Mouse (Mus musculus) lung, embryonic 14.5 days (tissue): ENCODE measurements around the gene Hsd11b2. TPM values are rescaled to one million over a fixed set of nuclear protein-coding genes. Genes with fewer than 3 reads are reported as not detected.

Source experiments
- ATAC-seq: fragments of 200-750 bp; cut with Nextera tagmentation; 2 replicates; pipeline ENCODE4 v1.8.0; 2017; ENCODE audit warnings: mild to moderate bottlenecking, moderate TSS enrichment, moderate library complexity; ENCODE audit not compliant: insufficient read depth
- DNase-seq: peaks from one replicate; pipeline ENCODE4 v3.0.0-alpha.2; 2015
- H3K27ac ChIP-seq: fragments of 300-500 bp; sonication (generic); 2 replicates; pipeline ENCODE4 v1.5.1; 2014; ENCODE audit warnings: low read depth, mild to moderate bottlenecking, moderate library complexity
- H3K27me3 ChIP-seq: fragments of 300-500 bp; sonication (generic); 2 replicates; pipeline ENCODE4 v1.6.1; 2014; ENCODE audit warnings: low read length, control low read depth; ENCODE audit not compliant: insufficient read depth
- H3K36me3 ChIP-seq: fragments of 300-500 bp; sonication (generic); 2 replicates; pipeline ENCODE4 v1.6.1; 2014; ENCODE audit warnings: control low read depth; ENCODE audit not compliant: insufficient read depth
- H3K4me1 ChIP-seq: fragments of 300-500 bp; sonication (generic); 2 replicates; pipeline ENCODE4 v1.6.1; 2014; ENCODE audit warnings: antibody characterized with exemption, control low read depth; ENCODE audit not compliant: insufficient read depth
- H3K4me2 ChIP-seq: fragments of 300-500 bp; sonication (generic); 2 replicates; pipeline ENCODE4 v1.6.1; 2014; ENCODE audit warnings: mild to moderate bottlenecking
- H3K4me3 ChIP-seq: fragments of 300-500 bp; sonication (generic); 2 replicates; pipeline ENCODE4 v1.5.1; 2014; ENCODE audit warnings: low read depth, low read length
- H3K9ac ChIP-seq: fragments of 300-500 bp; sonication (generic); 2 replicates; pipeline ENCODE4 v1.6.1; 2014
- H3K9me3 ChIP-seq: fragments of 300-500 bp; sonication (generic); 2 replicates; pipeline ENCODE4 v1.6.1; 2016; ENCODE audit warnings: low read depth, low read length, control low read depth
- CTCF ChIP-seq: IDR thresholded peaks from 2 replicates; pipeline ENCODE4 v1.5.1; 2016; ENCODE audit warnings: antibody characterized with exemption, low read depth
- WGBS: fragments of 180-500 bp; shearing (Covaris S2); extraction: QIAGEN DNeasy Blood & Tissue Kit; methylation state at CpG from one replicate; pipeline ENCODE4 v1.1.7; 2014; 5-methylcytosine and 5-hydroxymethylcytosine counted together
- polyA plus RNA-seq: library from polyadenylated mRNA; unstranded; fragments of >200 nt; fragmentation: Nextera tagmentation; extraction: Ambion mirVana; gene quantifications from 2 replicates; pipeline ENCODE4 v1.2.1, GENCODE M21; 2014

The Hsd11b2 gene
- polyA plus RNA-seq, 1 experiment from 2014 or later = 5.9 TPM

DNA sequence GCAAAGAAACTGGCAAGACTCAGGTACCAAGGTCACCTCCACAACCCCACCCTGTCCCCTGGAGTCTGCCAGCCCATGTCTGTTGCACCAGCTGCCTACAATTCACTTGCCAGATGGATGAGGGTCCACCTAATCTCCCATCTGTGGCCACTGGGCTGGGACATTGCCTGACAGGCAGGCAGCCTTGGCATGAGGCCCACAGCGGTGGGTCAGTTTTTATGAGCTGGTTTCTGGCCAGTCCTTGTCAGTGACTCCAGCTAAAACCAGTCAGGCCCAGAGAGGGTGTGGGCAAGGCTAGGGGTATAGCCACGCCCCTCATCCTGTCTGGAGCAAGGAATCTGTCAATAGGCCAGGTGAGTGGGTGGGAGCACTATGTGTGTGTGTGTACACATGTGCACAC is 8.6 kb downstream of the Hsd11b2 start:
- H3K9ac ChIP-seq = no peak overlapping the region
- 80% methylated on average over 2 of the region's 2 CpGs for WGBS
- ATAC-seq (no peak), DNase-seq (no peak)
- H3K4me1 ChIP-seq = no peaks in the 10 kb centered on the region
- no peaks in the 10 kb centered on the region for H3K9me3 ChIP-seq
- no peak overlapping the region for H3K27ac ChIP-seq
- no peaks in the 10 kb centered on the region for H3K27me3 ChIP-seq
- no peak overlapping the region for H3K4me2 ChIP-seq
- no peak overlapping the region for H3K4me3 ChIP-seq
- H3K36me3 ChIP-seq = peaks cover 51% of the 10 kb centered on the region; the same call in 1 of the 2 replicates
- no peak for TF ChIP-seq CTCF

- DNase-seq = no peak
- Histone ChIP-seq H3K9me3 (no peaks in the 10 kb centered on the region), H3K36me3 (peaks cover 43% of the 10 kb centered on the region; the same call in 1 of the 2 replicates), H3K9ac (no peak overlapping the region), H3K4me2 (no peak overlapping the region), H3K27ac (no peak overlapping the region), H3K27me3 (no peaks in the 10 kb centered on the region), H3K4me1 (peaks cover 4% of the 10 kb centered on the region), H3K4me3 (no peak overlapping the region)
- WGBS = 95% methylated on average over 1 of the region's 1 CpGs
- ATAC-seq = no peak
- no peak for TF ChIP-seq CTCF
Observed at GRCm38 (mm10) chr8:105528206-105528605, 9.7 kb downstream of the Hsd11b2 start.

GRCm38 (mm10) chr8:105529271-105529670 is 10.7 kb downstream of the Hsd11b2 start:
- peaks cover 37% of the 10 kb centered on the region; the same call in 1 of the 2 replicates for H3K36me3 ChIP-seq
- H3K9me3 ChIP-seq = no peaks in the 10 kb centered on the region
- H3K4me3 ChIP-seq = no peak overlapping the region
- TF ChIP-seq CTCF = no peak
- no peaks in the 10 kb centered on the region for H3K27me3 ChIP-seq
- no peak overlapping the region for H3K4me2 ChIP-seq
- peaks cover 11% of the 10 kb centered on the region for H3K4me1 ChIP-seq
- no peak overlapping the region for H3K9ac ChIP-seq
- no peak for DNase-seq
- 76% methylated on average over 3 of the region's 3 CpGs for WGBS
- no peak overlapping the region for H3K27ac ChIP-seq
- no peak for ATAC-seq

DNA sequence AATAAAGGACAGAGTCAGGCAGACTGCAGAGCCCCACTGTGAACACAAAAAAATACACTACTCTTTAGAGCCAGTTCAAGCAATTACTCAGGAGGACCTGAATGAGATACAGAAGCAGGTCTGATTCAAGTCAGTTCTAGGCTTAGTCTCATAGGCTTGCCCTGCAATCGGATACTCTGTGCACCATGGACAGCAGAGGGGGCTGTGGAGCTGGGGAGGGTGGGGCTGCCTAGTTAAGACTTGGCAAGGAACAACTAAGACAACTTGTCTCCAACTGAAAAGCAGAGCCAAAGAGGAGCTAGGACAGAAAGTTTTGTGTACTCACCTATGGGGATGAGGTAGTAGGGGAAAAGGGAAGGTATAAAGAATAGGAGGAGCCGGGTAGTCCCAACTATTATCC is 13.2 kb downstream of the Hsd11b2 start:
- Histone ChIP-seq H3K36me3 (peaks cover 34% of the 10 kb centered on the region), H3K9ac (no peak overlapping the region), H3K27me3 (no peaks in the 10 kb centered on the region), H3K4me3 (no peak overlapping the region), H3K9me3 (no peaks in the 10 kb centered on the region), H3K4me1 (peaks cover 11% of the 10 kb centered on the region), H3K27ac (no peak overlapping the region), H3K4me2 (no peak overlapping the region)
- DNase-seq (peak; percentile 53), ATAC-seq (no peak)
- WGBS = 67% methylated on average over 2 of the region's 2 CpGs
- TF ChIP-seq CTCF = peak; percentile 64

GRCm38 (mm10) chr8:105533439-105533838 is 14.9 kb downstream of the Hsd11b2 start:
- H3K9me3 ChIP-seq = no peaks in the 10 kb centered on the region
- H3K4me3 ChIP-seq = no peak overlapping the region
- peak overlapping the region; percentile 92 for H3K27ac ChIP-seq
- TF ChIP-seq CTCF = no peak
- H3K9ac ChIP-seq = peak overlapping the region; percentile 6; the same call in 1 of the 2 replicates
- H3K4me1 ChIP-seq = peaks cover 11% of the 10 kb centered on the region
- peaks cover 47% of the 10 kb centered on the region for H3K36me3 ChIP-seq
- DNase-seq (peak; percentile 70), ATAC-seq (peak; percentile 88)
- WGBS = 11% methylated on average over 2 of the region's 2 CpGs
- H3K27me3 ChIP-seq = no peaks in the 10 kb centered on the region
- peak overlapping the region; percentile 19; the same call in 1 of the 2 replicates for H3K4me2 ChIP-seq

DNA sequence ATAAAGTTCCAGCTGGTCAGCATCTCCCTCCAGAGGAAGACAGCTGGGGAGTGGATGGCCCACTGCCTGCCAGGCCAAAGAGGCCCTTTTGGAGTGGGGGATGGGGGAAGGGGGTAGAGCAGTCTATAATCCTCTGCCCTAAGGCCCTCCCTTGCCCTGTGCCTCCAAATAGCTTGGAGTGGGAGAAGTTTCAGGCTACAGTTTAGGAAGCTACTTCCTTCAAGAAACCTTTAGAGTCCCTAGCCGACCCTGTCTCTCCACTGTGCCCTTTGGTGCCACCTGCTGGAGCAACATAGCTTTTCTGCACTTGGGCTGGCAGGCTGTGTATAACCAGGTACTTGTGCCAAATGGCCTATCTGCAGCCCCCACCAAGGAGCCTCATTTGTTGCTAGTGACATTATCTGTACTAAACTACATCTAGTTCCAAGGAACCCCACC is 15.4 kb downstream of the Hsd11b2 start:
- H3K27ac ChIP-seq = peak overlapping the region; percentile 92
- TF ChIP-seq CTCF = peak; percentile 89
- H3K9me3 ChIP-seq = no peaks in the 10 kb centered on the region
- no peak overlapping the region for H3K4me3 ChIP-seq
- H3K27me3 ChIP-seq = no peaks in the 10 kb centered on the region
- ATAC-seq (peak; percentile 92), DNase-seq (peak; percentile 91)
- H3K4me1 ChIP-seq = peaks cover 11% of the 10 kb centered on the region
- H3K9ac ChIP-seq = peak overlapping the region; percentile 6; the same call in 1 of the 2 replicates
- H3K36me3 ChIP-seq = peaks cover 47% of the 10 kb centered on the region
- H3K4me2 ChIP-seq = peak overlapping the region; percentile 19; the same call in 1 of the 2 replicates
- WGBS = 0% methylated on average over 1 of the region's 1 CpGs

DNA sequence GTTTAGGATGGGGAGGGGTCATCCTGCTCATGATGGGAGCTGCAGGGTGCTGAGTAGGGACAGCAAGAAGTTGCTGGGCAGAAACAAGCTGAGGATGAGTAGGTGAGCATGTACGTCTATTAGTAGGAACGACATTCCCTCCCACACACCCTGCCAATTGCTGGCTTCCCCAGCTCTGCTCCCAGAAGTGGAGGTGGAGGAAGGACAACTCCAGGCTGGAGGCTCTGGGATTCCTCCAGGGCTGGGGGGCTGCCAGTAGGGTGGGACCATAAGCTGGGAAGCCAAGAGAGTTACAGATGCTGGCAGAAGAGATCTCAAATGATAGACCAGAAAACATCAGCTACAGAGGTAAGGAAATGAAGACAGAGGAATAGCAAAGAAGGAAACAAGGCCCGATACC is 18.0 kb downstream of the Hsd11b2 start:
- H3K36me3 ChIP-seq = peaks cover 39% of the 10 kb centered on the region
- H3K9ac ChIP-seq = no peak overlapping the region
- WGBS = 85% methylated on average over 3 of the region's 3 CpGs
- H3K27ac ChIP-seq = no peak overlapping the region
- H3K4me2 ChIP-seq = no peak overlapping the region
- DNase-seq (no peak), ATAC-seq (no peak)
- H3K9me3 ChIP-seq = no peaks in the 10 kb centered on the region
- no peak for TF ChIP-seq CTCF
- H3K27me3 ChIP-seq = no peaks in the 10 kb centered on the region
- H3K4me1 ChIP-seq = peaks cover 11% of the 10 kb centered on the region
- H3K4me3 ChIP-seq = no peak overlapping the region
